Mouse (Mus musculus) left cerebral cortex, postnatal 10 days (tissue): ENCODE data around the gene Nbr1. TPM values are rescaled to one million over a fixed set of nuclear protein-coding genes. Genes with fewer than 3 reads are reported as not detected.
A peak's percentile ranks its signal among the peaks of the same experiment; 100 is the strongest.

Experiments used
- DNase-seq, 2 experiments: peaks; one replicate each; pipeline ENCODE4 v3.0.0; 2021 to 2022; ENCODE audit warnings: low spot score in 2 of 2, mixed read lengths in 1 of 2; ENCODE audit errors: extremely low spot score in 1 of 2
- intact Hi-C: fragments of 180-260 bp; cut with DNase I; formaldehyde crosslinking; loops from one replicate; pipeline ENCODE4 v1.15.1; 2025
- total RNA-seq, 2 experiments: library from RNA; stranded (reverse); gene quantifications; 2 replicates each; pipeline ENCODE4 v1.2.3; 2021

Nbr1 gene
- total RNA-seq, result 100 to 1,000 TPM in 1 of 2 experiments, 10 to 100 TPM in 1; 98.9 to 100 TPM

- intact Hi-C loops, result loop anchor here (5.0 kb wide), 1 partner anchor 85 kb away; the partner anchor contains the start of gene Vat1
- peak; percentile 88 to 93 for DNase-seq
Measured at GRCm38 (mm10) chr11:101551751-101552475, at the start of gene Nbr1, which contains the start of gene Brca1. Nbr1 (plus strand) TSS chr11:101552149. Brca1 (minus strand) TSS chr11:101551955.

GRCm38 (mm10) chr11:101506269-101506780 lies 45.6 kb upstream of the Nbr1 start:
- intact Hi-C loops, result no loop called here
- DNase-seq, result no peak

- intact Hi-C loops, result no loop called here
Measured at GRCm38 (mm10) chr11:101507090-101507489, 44.9 kb upstream of the Nbr1 start.

GRCm38 (mm10) chr11:101518937-101519336 lies 33.0 kb upstream of the Nbr1 start:
- DNase-seq, result no peak
- intact Hi-C loops, result no loop called here

More at GRCm38 (mm10) chr11:101507090-101507489, 44.9 kb upstream of the Nbr1 start:
- no peak for DNase-seq

GRCm38 (mm10) chr11:101519364-101519763 lies 32.6 kb upstream of the Nbr1 start:
- intact Hi-C loops, result no loop called here
- no peak for DNase-seq

GRCm38 (mm10) chr11:101524446-101524845 lies 27.5 kb upstream of the Nbr1 start:
- intact Hi-C loops, result no loop called here
- DNase-seq, result no peak

- DNase-seq, result no peak
- intact Hi-C loops, result no loop called here
Measured at GRCm38 (mm10) chr11:101525056-101525455, 26.9 kb upstream of the Nbr1 start.

GRCm38 (mm10) chr11:101525936-101526595 lies 25.9 kb upstream of the Nbr1 start:
- intact Hi-C loops, result no loop called here
- DNase-seq, result peak in 1 of 2 experiments; percentile 57

- DNase-seq, result no peak
- intact Hi-C loops, result no loop called here
Measured at GRCm38 (mm10) chr11:101526686-101527085, 25.3 kb upstream of the Nbr1 start.

GRCm38 (mm10) chr11:101543533-101543932 lies 8.4 kb upstream of the Nbr1 start:
- DNase-seq, result no peak
- intact Hi-C loops, result no loop called here

GRCm38 (mm10) chr11:101544132-101544531 lies 7.8 kb upstream of the Nbr1 start:
- DNase-seq, result no peak
- intact Hi-C loops, result no loop called here

GRCm38 (mm10) chr11:101548526-101548925 lies 3.4 kb upstream of the Nbr1 start:
- intact Hi-C loops, result no loop called here
- DNase-seq, result no peak

GRCm38 (mm10) chr11:101552476-101553300 lies 739 bp downstream of the Nbr1 start:
- intact Hi-C loops, result loop anchor here (5.0 kb wide), 1 partner anchor 85 kb away; the partner anchor contains the start of gene Vat1
- DNase-seq, result peak; percentile 98 to 99

- DNase-seq, result no peak
- intact Hi-C loops, result loop anchor here (5.0 kb wide), 1 partner anchor 86 kb away; the partner anchor contains the start of gene Vat1
Measured at GRCm38 (mm10) chr11:101553354-101553930, 1.5 kb downstream of the Nbr1 start.

- DNase-seq, result no peak
- intact Hi-C loops, result no loop called here
Measured at GRCm38 (mm10) chr11:101556541-101556940, 4.6 kb downstream of the Nbr1 start.

GRCm38 (mm10) chr11:101556954-101557353 lies 5.0 kb downstream of the Nbr1 start:
- no peak for DNase-seq
- intact Hi-C loops, result no loop called here

GRCm38 (mm10) chr11:101562391-101562790 lies 10.4 kb downstream of the Nbr1 start:
- intact Hi-C loops, result no loop called here
- DNase-seq, result peak; percentile 18 to 50

- no peak for DNase-seq
- intact Hi-C loops, result no loop called here
Measured at GRCm38 (mm10) chr11:101568421-101568820, 16.5 kb downstream of the Nbr1 start.

GRCm38 (mm10) chr11:101576116-101576515 lies 24.2 kb downstream of the Nbr1 start:
- intact Hi-C loops, result no loop called here
- no peak for DNase-seq
